Mouse (Mus musculus) cerebellum, adult 18-20 months (tissue): ENCODE measurements around the gene Gm49510.

ENCODE experiments used
- DNase-seq, 2 experiments: peaks; one replicate each; pipeline ENCODE4 v3.0.0; 2021

The Gm49510 gene

GRCm38 (mm10) chr15:78899409-78899739 lies at the start of gene Gm49510:
Gm49510 (plus strand) TSS chr15:78899667.
- DNase-seq: no peak

DNA sequence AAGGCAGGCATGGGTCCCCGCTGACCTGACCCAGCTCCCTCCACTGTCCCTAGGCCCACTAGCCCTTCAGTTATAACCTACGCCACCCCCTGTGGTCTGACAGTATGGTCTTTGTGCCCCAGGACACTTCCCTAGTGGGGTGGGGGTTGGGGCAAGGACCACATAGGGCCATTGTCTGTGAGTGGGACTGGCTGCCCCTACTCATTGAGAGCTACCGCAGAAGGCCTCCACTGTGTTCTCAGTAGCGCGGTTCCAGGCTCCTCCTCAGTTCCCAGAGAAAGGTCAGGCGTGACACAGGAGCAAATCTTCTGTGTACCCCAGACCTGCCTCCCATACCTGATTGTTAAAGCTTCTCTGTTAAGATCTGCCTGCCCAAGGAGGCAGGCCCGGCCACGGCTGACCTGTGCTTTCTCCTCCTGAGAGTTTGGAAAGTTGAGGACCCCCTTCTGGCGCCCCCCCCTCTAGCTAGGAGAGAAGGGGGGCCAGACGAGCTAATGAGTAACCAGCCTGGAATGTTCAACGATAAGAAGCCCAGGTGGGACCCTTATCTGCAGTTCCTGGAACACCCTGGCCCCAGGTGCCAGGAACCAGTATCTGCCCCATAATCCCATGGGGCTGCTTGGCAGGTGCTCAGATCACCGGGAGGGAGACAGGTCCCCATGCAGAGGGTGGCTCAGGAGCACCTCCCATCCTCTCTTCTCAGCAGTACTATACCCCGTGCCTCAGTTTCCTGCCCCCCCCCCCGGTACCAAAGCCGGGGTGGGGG lies 49.2 kb upstream of the Gm49510 start:
- DNase-seq: no peak

GRCm38 (mm10) chr15:78850944-78851343 lies 48.5 kb upstream of the Gm49510 start:
- DNase-seq: no peak

DNA sequence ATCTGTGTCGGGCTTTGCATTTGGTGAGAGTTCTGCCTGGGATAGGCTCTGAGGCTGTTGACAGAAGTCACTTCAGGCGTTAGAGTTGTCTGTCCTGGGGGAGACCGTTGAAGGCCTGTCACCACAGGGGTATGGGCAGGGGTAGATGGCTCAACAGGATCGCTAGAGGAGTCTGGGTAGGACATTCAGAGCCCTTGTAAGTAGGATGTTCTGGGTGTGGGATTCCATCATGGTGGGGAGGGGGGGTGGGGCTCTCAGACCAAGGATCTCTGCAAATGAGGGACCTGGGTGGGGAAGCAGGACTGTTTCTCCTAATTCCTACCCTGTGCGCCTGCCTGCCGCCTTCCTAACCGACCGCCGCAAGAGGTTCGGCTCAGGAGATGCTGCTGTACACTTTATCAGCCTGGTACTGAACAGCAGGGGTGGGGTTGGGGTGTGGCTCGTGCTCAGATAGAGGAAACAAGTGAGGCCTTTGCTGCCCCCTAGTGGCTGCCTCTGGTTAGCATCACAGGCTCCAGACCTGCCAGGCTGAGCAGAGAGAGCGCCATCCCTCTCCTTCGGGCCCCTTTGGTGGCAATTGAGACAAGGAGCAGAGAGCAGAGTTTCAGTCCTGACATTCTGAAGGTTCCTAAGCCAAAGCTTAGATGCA lies 47.8 kb upstream of the Gm49510 start:
- DNase-seq: peak; percentile 93

DNA sequence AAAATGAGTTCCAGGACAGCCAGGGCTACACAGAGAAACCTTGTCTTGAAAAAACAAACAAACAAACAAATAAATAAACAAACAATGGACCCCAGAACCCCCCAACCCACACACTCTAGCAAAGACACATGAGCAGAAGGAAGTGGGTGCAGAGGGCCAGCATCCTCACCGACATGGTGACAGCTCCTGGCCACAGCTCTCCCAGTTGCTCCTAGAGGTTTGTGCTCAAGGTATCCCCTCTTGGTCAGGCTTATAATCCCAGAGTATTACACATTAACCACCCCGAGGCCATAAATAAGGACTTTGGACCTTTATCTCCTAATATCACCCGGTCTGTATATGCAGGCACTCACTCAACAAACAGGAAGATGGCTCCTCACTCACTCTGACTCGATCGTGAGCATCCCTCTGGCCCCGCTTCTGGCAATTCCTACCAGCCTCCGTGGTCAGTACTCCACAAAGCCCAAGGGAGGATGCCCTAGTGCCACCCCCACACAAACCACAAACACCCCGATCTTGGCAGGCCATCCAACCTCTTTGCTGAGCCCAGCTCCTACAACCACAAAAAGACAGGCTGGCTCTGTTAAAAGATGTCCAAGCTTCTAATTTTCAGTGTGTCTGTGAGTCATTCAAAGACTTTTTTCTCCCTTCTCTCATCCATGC lies 44.0 kb upstream of the Gm49510 start, which contains the start of gene Lgals2:
Gene Lgals2 (minus strand): TSS at position 227 of the 663 bp plus-strand sequence.
- no peak for DNase-seq

DNA sequence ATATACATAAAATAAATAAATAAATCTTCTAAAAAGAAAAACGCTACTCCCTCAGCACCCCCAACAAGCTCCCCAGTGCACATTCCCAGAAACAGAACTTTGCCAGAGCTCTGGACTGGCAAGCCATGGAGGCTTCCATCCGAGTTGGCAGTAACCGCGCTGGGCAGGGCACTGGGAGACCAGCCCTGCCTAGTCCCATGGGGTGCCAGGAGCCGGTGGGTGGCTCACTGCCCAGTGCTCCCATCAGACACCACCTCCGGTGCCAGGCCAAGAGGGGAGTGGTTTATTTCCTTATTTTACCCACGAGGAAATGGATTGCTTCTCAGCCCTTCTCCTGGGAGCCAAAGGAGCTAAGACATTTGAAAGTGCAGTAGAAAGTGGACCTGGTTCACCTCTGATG lies 42.5 kb upstream of the Gm49510 start:
- DNase-seq: peak; percentile 64 to 66

- peak; percentile 74 to 85 for DNase-seq
Observed at GRCm38 (mm10) chr15:78859311-78859710, 40.2 kb upstream of the Gm49510 start.

GRCm38 (mm10) chr15:78859714-78860113 lies 39.8 kb upstream of the Gm49510 start:
- no peak for DNase-seq

DNA sequence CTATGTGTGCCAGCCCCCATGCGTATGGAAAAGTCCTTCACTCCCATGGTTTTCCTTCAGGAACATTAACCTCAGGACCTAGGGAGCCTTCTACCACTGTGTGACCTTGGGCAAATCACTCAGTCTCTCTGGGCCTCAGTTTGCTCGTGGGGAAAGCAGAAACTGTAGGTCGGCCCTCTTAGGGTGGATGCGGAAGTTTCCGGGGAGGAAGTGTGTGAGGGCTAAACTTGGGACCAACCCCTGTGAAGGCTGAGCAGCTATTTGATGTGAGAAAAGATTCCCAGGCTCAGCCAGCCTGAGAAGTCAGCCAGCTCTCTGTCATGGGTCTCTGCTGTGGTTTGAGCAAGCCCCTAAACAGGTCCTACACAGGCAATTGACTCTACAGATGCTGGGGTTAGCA lies 37.2 kb upstream of the Gm49510 start:
- DNase-seq: no peak

- DNase-seq: no peak
Observed at GRCm38 (mm10) chr15:78863154-78863553, 36.3 kb upstream of the Gm49510 start.

DNA sequence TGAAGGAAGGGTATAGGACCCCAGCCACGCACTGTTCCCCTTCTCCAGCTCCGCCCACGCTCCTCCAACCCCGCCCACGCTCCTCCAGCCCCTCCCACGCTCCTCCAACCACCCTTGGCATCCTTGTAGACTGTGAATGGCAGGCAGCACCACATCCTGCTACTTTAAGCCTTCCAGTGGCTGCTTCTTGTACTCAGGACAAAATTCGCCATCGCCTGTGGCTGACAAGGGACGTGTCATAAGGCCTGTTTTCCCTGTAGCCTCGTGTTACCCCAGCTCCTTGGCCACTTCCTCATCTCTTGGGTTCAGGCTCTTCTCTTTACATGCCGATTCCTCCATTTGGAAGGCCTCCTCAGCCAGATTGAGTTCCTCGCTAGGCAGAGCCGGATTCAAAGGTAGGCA lies 35.6 kb upstream of the Gm49510 start:
- DNase-seq: no peak

DNA sequence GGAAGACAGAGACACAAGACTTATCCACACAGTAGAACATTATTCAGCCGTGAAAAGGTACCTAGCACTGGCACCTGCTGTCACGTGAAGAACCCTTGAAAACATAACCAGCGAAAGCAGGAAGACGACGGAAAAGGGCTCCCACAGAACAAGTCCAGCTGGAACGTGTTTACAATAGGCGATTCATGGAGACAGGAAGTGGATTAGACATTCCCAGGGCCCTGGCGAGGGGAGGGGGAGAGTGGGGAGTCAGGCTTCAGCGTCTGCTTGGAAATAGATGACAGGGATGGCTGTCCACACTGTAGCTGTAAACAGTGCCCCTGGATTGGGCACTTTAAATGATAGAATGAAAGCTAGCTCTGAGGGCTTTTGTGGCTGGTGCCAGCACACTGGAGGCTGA lies 31.1 kb upstream of the Gm49510 start:
- no peak for DNase-seq

GRCm38 (mm10) chr15:78868826-78869233 lies 30.6 kb upstream of the Gm49510 start:
- DNase-seq: no peak

DNA sequence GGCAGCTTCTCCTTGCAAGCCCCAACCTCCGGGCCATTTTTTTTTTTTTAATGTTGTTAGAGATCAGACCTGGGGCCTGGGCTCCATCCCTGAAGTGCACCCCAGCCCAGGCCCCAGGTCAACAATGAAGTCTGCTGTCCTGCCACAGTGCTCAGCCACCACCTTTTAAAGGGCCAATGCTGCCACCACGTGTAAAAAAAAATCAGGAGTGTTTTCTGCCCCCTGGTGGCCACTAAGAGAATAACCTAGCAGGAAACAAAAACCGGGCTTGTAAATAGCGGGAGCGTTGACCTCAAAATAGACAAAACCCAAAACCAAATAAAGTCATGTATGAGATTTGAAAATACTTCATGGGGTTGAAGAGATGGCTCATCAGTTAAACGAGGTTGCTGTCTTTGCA lies 29.7 kb upstream of the Gm49510 start:
- peak; percentile 59 to 77 for DNase-seq

GRCm38 (mm10) chr15:78872021-78872608 lies 27.4 kb upstream of the Gm49510 start:
- no peak for DNase-seq

DNA sequence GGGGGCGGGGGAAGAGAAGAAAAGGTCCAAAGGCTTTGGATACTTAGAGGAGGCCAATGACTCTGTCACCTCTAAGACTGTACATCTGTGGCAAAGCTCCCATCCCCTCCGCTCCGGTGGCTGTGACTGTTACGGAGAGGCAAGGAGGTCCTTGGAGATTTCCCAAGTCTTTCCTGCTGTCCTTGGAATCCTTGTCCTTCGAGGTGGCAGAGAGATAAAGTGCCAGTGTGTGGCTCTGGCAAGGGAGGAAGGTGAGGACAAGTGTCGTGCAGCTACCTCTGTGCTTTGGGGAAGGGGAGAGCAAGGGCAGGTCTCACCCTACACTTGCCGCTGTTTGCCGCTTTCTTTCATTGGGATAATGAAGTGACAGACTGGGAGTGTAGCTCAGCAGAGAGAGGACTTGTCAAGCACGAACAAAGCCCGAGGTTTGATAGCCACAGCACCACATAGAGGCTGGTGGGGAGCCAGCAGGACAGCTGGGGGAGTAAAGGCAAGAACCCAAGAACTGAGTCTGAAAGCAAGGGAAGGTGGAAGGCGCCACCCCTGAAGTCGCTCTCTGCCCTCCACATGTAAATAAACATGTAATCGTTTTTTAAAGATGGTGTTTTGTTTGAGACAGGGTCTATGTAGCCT lies 25.5 kb upstream of the Gm49510 start:
- no peak for DNase-seq

DNA sequence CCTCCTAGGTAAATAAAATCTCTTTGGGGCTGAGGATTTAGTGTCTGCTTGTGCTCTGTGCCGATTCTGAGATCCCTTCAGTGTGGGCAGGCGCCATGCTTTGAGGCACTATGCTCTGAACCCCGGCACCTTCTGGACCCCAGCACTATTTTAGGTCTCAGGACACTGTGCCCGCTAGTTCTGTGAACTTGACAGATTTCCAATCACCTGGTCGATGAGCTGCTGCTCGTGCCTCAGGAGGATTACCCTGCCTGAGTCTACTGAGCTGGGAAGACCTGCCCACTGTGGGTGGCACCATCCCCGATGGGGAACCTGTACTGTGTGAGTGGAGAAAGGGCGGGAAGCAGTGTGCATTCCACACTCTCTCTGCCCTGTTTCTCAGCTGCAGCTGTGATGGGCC lies 24.5 kb upstream of the Gm49510 start:
- DNase-seq: no peak

DNA sequence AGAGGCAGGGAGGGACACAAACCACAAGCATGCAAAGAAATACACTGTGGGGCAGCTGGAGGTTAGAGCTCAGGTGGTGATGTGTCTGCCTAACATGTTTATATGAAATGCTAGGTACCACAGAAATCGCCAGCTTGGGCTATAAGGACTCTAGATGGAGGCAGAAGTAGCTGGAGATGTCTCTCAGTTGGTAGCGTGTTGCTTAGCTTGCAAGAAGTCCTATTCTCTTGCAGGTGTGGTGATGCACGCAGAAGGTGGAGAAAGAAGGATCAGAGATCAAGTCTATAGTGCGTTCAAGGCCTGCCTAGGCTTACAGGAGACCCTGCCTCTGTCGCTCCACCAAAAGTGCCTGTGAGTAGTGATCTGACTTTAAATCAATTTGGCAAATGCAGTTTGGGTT lies 23.9 kb upstream of the Gm49510 start:
- no peak for DNase-seq

DNA sequence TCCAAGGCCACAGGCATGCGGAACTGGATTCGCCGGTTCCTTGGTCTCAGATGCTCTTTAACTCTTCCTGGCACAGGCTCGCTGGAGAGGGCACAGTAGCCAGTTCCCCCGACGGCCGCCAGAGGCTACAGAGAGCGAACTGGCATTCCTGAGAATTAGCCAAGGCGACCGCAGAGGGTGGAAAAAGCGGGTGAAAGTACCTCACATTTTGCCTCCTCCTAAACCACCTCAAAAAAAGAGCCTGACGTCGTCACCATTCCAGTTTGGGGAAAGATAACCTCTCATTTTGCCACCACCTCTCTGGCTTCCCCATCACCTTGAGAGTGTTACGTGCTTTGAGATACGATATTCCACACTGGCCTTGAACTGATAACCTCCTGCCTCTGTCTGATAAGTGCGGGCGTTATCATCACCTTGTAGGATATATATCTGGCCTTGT lies 23.2 kb upstream of the Gm49510 start:
- peak; percentile 85 to 86 for DNase-seq

GRCm38 (mm10) chr15:78876991-78877809 lies 22.3 kb upstream of the Gm49510 start, which contains the start of gene Gga1:
Gga1 (plus strand) TSS chr15:78877190.
- DNase-seq: peak; percentile 93 to 95

DNA sequence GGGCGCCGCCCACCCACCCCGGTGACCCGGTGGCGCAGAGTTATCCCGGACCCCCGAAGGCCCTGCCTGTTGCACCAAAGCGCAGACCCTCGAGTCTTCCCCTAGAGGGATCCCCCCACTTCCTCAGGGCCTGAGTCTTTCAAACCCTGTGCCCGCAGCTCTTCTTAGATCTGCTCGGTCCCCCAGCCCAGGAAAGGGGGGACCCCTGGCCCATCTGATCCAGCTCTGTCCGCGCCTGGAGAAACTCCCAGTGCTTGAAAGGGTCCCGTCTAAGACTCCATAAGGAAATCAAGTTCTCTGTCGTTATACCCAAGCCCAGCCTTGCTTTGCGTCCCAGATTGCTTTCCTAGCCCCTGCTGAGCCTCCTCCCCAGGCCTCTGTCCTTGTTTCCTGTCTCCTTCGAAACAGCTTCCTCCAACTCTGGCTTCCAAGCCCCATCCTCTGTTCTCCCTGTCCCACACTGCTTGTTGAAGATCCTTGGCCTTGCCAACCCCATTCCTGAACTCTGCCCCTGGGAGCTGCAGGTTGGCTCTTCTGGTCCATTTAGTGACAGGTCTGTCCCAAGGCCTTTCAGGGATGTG lies 21.6 kb upstream of the Gm49510 start:
- DNase-seq: peak in 1 of 2 experiments; percentile 29
